Mouse (Mus musculus) leukemia stem cell, adult 10-12 weeks (primary cell): ENCODE results near the gene Hormad1. TPM values are rescaled to one million over a fixed set of nuclear protein-coding genes. Genes with fewer than 3 reads are reported as not detected.

ENCODE experiments used
- polyA plus RNA-seq: library from polyadenylated mRNA; stranded (reverse); fragments of >175 nt; gene quantifications from 2 replicates; pipeline ENCODE4 v1.2.3, GENCODE M21; 2012; ENCODE audit warnings: low replicate concordance

Gene Hormad1
- polyA plus RNA-seq, result not detected in 2 replicates

DNA sequence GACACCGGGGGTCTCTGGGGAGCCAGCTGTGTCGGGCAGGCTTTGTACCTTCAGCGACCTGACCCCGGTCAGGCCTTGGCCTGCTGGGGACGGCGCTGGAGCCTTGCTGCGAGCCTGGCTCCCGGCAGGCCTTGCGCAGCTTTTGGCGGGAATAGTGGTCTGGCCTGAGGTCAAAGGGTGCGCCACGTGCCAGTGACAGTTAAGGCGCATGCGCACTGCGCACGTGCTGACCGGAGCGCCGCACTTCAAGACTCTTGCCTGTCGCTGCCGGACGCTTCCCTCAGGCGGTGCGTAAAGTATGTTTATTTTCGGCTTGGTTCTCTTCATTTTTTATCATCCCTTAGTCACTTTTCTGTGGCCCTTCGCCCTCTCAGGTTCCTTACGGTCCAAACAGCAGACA lies at the start of gene Hormad1:
TSS of gene Hormad1 (plus strand) at position 241 of the 400 bp plus-strand sequence.

DNA sequence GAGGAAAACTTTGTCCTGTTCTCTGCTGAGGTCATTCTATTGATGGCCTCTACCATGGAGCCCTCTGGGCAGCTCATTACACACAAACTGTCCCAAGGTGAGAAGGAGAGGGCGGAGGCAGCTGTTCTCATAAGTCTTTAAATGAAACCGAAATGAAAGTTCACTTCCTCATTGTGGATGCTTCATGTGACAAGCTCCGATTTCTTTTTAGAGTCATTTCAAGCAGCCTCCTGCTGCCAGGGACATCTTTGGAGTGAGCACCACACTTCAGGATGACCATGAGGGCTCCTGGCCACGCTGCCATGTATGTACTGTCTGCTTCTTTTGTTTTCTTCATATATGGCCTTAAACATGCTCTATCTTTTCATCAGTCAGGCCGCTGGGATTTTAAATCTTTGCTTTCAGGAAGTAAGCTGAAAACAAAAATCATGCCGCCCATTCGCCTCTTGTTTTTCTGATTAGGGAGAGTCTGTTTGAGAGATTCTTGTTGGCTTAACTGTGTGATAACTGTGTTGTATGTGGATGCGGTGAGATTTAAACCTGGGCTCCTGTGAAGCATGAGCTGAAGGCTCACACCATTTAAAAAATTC lies 32.8 kb upstream of the Hormad1 start, which contains the start of gene Ctss:
TSS of gene Ctss (plus strand) at position 165 of the 590 bp plus-strand sequence.

DNA sequence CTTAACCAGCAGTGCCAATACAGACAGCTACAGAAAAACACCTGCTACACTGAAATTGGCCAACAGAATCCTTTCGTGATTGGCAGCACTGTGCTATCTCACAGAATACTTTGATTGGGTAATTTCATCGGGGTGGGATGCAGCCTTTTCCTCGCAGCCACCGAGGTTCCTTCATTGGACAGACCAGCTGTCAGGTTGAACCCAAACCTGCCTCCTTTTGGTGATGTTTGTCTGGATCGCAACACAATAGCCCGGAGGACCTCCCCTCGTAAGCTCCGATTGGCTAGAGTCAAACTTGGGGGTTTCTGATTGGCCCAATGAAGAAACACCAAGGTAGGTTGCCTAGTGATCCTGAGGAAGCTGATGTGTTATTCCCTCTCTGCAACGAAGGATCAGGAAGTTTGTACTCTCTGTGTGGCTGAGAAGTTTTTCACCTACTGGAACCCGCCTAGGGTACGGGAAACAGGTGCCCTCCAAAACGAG lies 29.2 kb downstream of the Hormad1 start, which contains the start of gene Golph3l:
TSS of gene Golph3l (plus strand) at position 331 of the 483 bp plus-strand sequence.

DNA sequence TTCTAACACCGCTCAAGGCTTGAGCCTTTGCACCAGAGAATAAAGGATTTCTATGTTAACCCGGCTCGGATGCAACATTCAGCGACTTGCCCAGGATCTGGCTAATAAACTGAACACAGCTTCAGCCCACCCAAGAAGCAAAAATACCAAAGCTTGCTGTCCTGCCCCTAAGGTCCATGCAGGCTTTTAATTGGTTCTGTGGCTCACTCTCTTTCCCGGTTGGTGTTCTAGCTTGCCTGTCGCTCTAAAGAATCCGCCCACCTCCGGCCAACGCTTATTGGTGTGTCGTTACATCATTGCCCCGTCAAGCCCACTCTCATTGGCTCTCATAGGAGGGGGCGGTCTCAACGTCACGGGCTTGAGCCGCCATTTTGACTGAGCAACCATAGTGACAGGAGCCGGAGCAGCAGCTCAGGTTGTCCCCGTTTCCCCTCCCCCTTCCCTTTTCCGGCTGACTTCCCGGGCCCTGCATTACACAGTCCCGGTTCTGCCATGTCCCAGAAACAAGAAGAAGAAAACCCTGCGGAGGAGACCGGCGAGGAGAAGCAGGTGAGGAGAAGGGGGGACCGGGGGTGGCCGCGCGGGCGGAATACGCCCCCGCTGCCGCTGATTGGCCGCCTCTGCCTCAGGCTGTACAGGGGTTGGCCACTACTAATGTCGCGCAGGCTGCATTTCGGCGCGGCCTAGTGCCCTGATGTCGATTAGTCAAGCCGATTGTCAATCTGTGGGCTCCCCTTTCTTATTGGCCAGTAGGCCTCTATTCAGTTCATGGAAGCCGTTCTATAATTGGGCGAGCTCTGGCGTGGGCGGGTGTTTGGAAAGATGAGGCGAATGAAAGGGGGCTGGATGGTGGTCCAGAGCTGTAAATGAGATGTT lies 65.4 kb downstream of the Hormad1 start, which contains the start of gene Ensa:
TSS of gene Ensa (plus strand) at position 366 of the 876 bp plus-strand sequence.

Other genes starting within 250 kb of the Hormad1 start
- 76.6 and 174 TPM in 2 replicates for gene Cers2, start 244.9 kb upstream of the Hormad1 start, polyA plus RNA-seq
- 22.6 and 30.5 TPM in 2 replicates for gene Setdb1, start 202.5 kb upstream of the Hormad1 start, polyA plus RNA-seq
- gene 4930558C23Rik, start 156.8 kb upstream of the Hormad1 start, polyA plus RNA-seq, result not detected in 2 replicates
- gene Arnt, start 125.3 kb upstream of the Hormad1 start, polyA plus RNA-seq, result 20.3 and 33.5 TPM in 2 replicates
- 0.16 TPM in 1 of 2 replicates, not detected in the other for gene Ctsk, start 60.4 kb upstream of the Hormad1 start, polyA plus RNA-seq
- 2.2 and 2.7 TPM in 2 replicates for gene Ctss, start 32.9 kb upstream of the Hormad1 start, polyA plus RNA-seq
- gene Golph3l, start 29.3 kb downstream of the Hormad1 start, polyA plus RNA-seq, result 0.42 and 2.9 TPM in 2 replicates
- 18.6 and 25.3 TPM in 2 replicates for gene Ensa, start 65.3 kb downstream of the Hormad1 start, polyA plus RNA-seq
- 285 and 586 TPM in 2 replicates for gene Mcl1, start 99.1 kb downstream of the Hormad1 start, polyA plus RNA-seq
- 1.8 and 2.4 TPM in 2 replicates for gene Adamtsl4, start 128.2 kb downstream of the Hormad1 start, polyA plus RNA-seq
- 13.4 and 20.4 TPM in 2 replicates for gene Ecm1, start 179.9 kb downstream of the Hormad1 start, polyA plus RNA-seq
- 5.1 and 23.2 TPM in 2 replicates for gene Tars2, start 200.5 kb downstream of the Hormad1 start, polyA plus RNA-seq